Mouse (Mus musculus) spleen, adult 12 weeks (tissue): ENCODE data around the gene Gpc6.

Source experiments
- DNase-seq: peaks from one replicate; pipeline ENCODE4 v3.0.0; 2022; ENCODE audit warnings: low spot score

Gene Gpc6

GRCm38 (mm10) chr14:117625100-117625710, 700.1 kb downstream of the Gpc6 start:
- no peak for DNase-seq

GRCm38 (mm10) chr14:117634238-117634940, 709.3 kb downstream of the Gpc6 start:
- no peak for DNase-seq

DNA sequence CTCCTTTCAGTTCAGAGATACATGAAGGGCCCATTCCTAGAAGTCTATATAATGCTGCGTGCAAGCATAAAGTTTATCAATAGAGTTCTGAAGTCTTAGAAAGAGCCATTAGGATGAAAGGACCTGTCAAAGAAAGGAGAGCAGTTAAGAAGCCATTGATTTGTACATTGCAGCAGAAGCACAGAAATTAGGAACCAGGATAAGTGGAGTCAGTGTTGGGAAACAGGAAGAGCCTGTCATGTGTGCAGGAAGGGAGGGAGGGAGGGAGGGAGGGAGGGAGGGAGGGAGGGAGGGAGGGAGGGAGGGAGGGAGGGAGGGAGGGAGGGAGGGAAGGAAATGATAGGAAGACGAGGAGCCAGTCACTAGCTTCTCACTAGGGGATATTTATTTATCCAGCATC, 716.7 kb downstream of the Gpc6 start:
- DNase-seq: no peak

GRCm38 (mm10) chr14:117643069-117643468, 718.0 kb downstream of the Gpc6 start:
- no peak for DNase-seq

- no peak for DNase-seq
These were observed 723.3 kb downstream of the Gpc6 start for GRCm38 (mm10) chr14:117648199-117648960.

GRCm38 (mm10) chr14:117650141-117650540, 725.0 kb downstream of the Gpc6 start:
- no peak for DNase-seq

DNA sequence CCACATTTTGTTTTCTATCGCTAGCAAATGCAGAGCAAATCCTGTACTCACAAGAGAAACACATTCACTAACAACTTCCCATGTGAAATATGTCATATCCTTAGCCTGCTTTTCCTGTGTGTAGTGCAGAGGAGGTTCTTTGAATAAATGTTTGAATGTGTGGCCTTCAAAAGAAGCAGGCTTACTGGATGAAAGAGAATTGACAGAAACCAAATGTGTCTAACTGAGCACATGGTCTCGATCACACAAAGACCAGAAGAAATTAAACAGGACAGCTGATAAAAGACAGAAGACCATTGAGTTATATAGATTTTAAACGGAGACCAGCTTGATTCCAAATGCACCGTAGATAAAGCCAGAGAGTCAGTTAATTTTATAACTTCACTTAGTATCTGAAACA, 726.2 kb downstream of the Gpc6 start:
- DNase-seq: no peak

DNA sequence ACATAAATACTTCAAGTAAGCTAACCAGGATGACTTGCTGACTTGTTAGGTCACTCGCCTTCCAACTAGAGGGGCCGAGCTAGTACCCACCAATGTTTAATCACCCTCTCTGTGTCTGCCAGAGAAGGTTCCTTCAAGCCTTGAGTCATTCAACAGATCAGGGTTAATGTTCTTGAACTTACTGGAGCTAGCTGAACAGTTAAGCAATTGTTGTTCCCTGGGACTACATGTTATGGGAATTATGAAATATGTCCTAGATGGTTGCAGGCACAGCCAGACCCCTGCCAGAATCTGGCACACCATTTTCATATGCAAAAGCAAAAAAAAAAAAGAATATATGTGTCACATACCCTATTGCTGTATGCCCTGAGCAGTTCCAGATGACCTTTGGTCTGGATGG, 726.8 kb downstream of the Gpc6 start:
- DNase-seq: no peak

DNA sequence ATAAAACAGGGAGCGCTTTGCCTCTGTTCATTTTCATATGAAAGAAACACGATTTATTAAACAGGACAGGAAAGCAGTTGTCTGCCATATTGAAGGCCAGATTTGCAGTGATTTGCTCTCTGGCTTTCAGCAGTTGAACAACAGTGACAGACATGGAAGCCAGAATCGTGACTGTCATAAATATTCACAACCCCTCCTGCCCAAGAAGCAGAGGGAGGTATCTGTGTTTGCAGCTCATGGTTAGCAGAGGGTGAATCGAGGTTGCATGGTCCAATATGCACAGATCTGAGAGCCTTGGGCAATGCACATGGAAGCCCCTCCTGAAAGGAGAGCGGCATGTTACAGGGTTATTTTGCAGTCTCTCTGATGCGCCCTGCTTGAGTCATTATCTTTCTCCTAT, 730.3 kb downstream of the Gpc6 start:
- DNase-seq: no peak

- DNase-seq: no peak
These were observed 734.2 kb downstream of the Gpc6 start for GRCm38 (mm10) chr14:117659198-117659761.

GRCm38 (mm10) chr14:117662261-117662660, 737.1 kb downstream of the Gpc6 start:
- DNase-seq: no peak

- no peak for DNase-seq
These were observed 739.7 kb downstream of the Gpc6 start for GRCm38 (mm10) chr14:117664796-117665195.

DNA sequence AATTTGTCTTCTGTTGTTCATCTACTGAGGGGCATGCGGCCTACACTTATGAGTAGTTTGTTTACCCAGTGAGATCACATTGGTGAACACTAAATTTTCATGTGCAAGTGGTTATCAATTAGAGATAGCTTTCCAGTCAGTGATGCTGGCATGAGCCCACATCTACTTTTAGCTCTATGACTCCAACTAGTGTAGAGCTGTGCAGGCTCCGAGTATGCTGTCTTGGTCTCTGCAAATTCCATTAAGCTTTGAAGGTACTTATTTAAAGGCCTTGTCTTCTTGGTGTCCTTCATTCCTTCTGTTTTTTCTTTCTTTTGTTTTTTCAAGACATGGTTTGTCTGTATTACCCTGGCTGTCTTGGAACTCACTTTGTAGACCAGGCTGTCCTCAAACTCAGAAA, 741.0 kb downstream of the Gpc6 start:
- DNase-seq: no peak

- DNase-seq: no peak
These were observed 748.4 kb downstream of the Gpc6 start for GRCm38 (mm10) chr14:117673541-117673940.

DNA sequence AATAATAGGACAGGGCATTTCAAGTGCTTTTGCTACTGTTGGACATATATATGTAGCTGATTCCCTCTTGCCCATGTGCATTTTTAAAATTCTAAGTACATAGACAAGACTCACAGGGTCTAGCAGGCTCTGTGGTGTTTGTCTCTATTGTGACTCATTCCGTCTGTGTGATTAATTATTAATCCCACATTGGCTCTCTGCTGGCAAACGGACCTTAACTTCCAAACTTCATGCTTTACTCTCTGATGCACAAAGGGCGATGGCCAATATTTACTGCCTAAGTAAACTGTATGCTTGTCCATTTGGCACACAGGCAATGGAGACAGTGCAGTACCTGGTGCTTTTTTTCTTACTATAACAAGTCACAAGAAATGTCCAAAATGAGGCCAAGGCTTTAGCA, 749.4 kb downstream of the Gpc6 start:
- no peak for DNase-seq

- no peak for DNase-seq
These were observed 754.8 kb downstream of the Gpc6 start for GRCm38 (mm10) chr14:117679926-117680325.

DNA sequence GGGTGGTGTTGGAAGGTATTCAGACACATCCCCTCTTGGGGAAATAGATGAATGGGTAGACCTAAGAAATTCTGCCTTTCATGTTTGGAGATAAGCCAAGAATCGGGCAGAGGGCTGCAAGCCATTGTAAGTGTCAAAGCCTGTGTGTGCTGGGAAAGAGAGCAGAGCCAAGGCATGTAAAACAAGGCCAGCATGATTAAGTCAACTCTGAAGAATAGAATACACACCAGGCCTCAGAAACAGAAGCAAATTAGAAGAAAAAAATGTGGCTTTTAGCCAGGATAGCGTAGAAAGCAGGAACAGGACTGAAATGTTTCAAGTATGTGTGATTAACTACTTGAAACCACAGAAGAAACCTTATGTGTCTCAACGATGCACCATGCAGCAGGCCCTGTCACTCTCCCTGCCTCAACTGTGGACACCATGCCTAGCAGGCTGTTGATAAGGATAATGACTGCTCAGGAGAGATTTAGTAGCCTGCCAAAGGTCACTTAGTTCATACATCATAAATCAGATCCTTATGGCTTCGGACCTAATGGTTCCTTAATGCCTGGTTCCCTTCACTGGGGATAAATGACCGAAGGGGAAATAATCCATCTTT, 756.3 kb downstream of the Gpc6 start:
- no peak for DNase-seq

DNA sequence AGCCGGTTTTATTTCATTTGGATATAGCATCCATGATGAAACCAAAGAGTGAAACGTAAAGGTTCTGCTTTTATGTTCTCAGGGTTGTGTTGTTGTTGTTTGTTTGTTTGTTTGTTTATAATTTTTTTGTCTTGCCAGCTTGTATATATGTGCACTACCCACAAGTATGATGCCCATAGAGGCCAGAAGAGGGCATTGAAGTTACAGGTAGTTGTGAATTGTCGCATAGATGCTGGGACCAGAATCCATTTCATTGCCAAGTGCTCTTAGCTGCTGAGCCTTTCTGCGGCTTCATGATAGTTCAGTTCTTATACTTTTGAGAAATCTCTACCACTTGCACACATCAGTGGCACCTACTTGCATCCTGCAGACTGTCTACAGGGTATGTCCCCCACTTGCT, 758.0 kb downstream of the Gpc6 start:
- DNase-seq: no peak

- DNase-seq: no peak
These were observed 764.7 kb downstream of the Gpc6 start for GRCm38 (mm10) chr14:117689848-117690247.

GRCm38 (mm10) chr14:117695565-117695964, 770.5 kb downstream of the Gpc6 start:
- no peak for DNase-seq

DNA sequence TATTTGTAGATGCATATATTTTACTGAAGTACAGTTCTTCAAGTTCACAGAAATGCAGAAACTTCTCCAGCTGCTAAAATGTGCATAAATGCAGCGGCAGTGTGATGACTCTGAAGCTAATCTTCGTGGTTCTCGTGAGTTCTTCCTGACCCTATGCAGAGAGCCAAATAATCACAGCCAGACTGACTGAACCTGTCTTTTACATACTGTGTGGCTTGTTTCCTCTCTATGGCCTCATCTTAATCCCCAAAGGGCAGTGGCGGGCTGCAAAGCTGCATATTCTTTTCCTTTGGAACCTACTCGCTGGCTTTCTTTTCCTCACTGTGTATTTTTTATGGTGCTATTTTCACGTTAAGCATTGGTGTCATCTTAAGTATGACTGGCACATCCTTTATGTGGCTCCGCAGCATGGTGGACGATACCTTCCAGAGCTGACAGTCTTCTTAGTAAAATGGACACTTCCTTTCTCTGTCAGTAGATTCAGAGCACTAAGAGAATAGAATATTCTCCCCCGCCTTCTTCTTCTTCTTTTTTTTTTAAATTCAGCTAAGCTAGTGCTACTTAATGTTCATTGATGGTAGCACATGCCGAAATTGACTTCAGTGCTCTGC, 775.7 kb downstream of the Gpc6 start:
- DNase-seq: no peak

DNA sequence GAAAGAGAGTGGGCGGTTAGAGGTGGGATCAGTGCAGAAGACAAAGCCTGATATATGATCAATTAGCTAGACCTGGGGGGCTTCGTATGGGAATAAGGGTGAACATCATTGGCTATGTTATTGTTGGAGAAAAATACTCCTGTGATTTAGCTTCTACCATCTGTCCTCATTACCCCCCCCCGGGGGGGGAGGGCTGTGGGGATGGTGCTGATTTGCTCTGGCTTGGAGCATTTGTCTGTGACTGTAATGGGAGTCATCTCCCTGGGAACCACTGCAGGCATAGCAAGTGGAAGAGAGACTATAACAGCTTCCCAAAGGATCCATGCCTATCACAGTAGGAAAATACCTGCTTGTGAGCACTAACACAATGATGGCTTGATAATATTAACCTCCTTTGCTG, 783.7 kb downstream of the Gpc6 start:
- no peak for DNase-seq
